8 mouse cellular contexts compared by ENCODE assay signal in the genomic region with DNA sequence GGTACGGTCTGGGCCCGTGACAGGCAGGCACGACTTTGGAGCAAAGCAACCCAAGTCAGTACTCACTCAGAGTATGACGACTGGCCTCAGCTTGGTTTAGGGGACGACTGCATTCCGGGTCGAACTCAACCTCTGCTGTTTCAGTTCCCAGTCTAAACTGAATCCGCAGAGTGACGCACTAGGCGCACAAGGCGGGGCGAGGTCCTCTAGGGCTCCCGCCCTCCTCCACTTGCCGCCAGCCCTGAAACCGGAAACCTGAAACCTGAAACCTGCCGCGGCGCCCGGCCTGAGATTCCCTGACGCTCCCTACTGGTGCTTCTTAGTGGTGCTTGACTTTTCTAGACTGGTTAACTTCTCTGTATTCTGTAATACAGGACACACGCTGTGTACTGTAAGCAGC. TPM values are rescaled to one million over a fixed set of nuclear protein-coding genes. Genes with fewer than 3 reads are reported as not detected.
DNase-seq lines count a peak whose midpoint lies in the region; ATAC-seq and TF ChIP-seq lines count a peak whose summit lies in the region.

No protein-coding gene starts in this region.

- peak; percentile 84 for TF ChIP-seq CTCF in liver, embryonic 14.5 days (IDR thresholded peaks at IDR 0.05; ENCODE audit: low read depth)
- TF ChIP-seq CTCF in stomach, postnatal 0 days (IDR thresholded peaks at IDR 0.05; ENCODE audit: low read depth): peak; percentile 79

- H3K4me1 ChIP-seq in forebrain, embryonic 10.5 days: peaks cover 8% of the 10 kb centered on the region
- H3K4me1 ChIP-seq in heart, embryonic 15.5 days (replicated peaks): peaks cover 3% of the 10 kb centered on the region; the same call in 1 of the 2 replicates
- peaks cover 6 to 10% of the 10 kb centered on the region in 2 experiments; a peak in 3 of 4 replicates for H3K4me1 ChIP-seq in liver, embryonic 14.5 days (replicated peaks; ENCODE audit: control insufficient read depth in 2 of 2, insufficient read depth in 2 of 2, low read length in 1 of 2)
- H3K4me1 ChIP-seq in neural tube, embryonic 11.5 days (ENCODE audit: control insufficient read depth, insufficient read depth, low read length): no peaks in the 10 kb centered on the region
- no peaks in the 10 kb centered on the region for H3K4me1 ChIP-seq in stomach, postnatal 0 days (replicated peaks; ENCODE audit: control insufficient read depth, insufficient read depth)

- H3K4me2 ChIP-seq in heart, embryonic 15.5 days: peak overlapping the region; percentile 76
- peak overlapping the region; percentile 80 for H3K4me2 ChIP-seq in liver, embryonic 14.5 days (ENCODE audit: low read depth)
- H3K4me2 ChIP-seq in neural tube, embryonic 11.5 days (ENCODE audit: low read depth): peak overlapping the region; percentile 66
- peak overlapping the region; percentile 71 for H3K4me2 ChIP-seq in stomach, postnatal 0 days (replicated peaks; ENCODE audit: low read depth)

- DNase-seq in CD8-positive naive resting alpha-beta T cell, adult 2 months (ENCODE audit: low read depth in 2 of 2, low spot score in 2 of 2): peak; percentile 96
- peak; percentile 88 for DNase-seq in c-Kit-positive CD71-negative TER-119-negative erythroid progenitor cells, embryonic 14.5 days (ENCODE audit: low read depth)
- peak; percentile 92 for DNase-seq in forebrain, embryonic 10.5 days (ENCODE audit: extremely low spot score, low spot score)
- DNase-seq in kidney, postnatal 25 days: peak; percentile 94 to 96
- DNase-seq in liver, embryonic 14.5 days (ENCODE audit: low read depth in 3 of 3, low spot score in 3 of 3): peak; percentile 86 to 92 (median 87)
- peak; percentile 91 for DNase-seq in neural tube, embryonic 11.5 days (ENCODE audit: low spot score)
- DNase-seq in stomach, postnatal 0 days (ENCODE audit: low spot score): peak; percentile 96

- peak overlapping the region; percentile 57 for H3K4me3 ChIP-seq in forebrain, embryonic 10.5 days
- peak overlapping the region; percentile 66 for H3K4me3 ChIP-seq in heart, embryonic 15.5 days
- peak overlapping the region; percentile 73 to 96 for H3K4me3 ChIP-seq in liver, embryonic 14.5 days (ENCODE audit: insufficient read depth in 1 of 2, low read depth in 2 of 2, low read length in 2 of 2)
- peak overlapping the region; percentile 40 for H3K4me3 ChIP-seq in neural tube, embryonic 11.5 days (ENCODE audit: low read depth, low read length)
- H3K4me3 ChIP-seq in stomach, postnatal 0 days (ENCODE audit: low read depth, low read length): peak overlapping the region; percentile 53

- peak; percentile 99 for ATAC-seq in heart, embryonic 15.5 days (replicated peaks; ENCODE audit: insufficient number of reproducible peaks, insufficient read depth, low FRiP score, low read depth)
- ATAC-seq in liver, embryonic 14.5 days (ENCODE audit: insufficient read depth): peak; percentile 98
- ATAC-seq in neural tube, embryonic 11.5 days (ENCODE audit: insufficient read depth, low FRiP score, low TSS enrichment): peak; percentile 93
- ATAC-seq in stomach, postnatal 0 days (ENCODE audit: low FRiP score, low TSS enrichment): peak; percentile 99

- H3K36me3 ChIP-seq in forebrain, embryonic 10.5 days (replicated peaks): no peaks in the 10 kb centered on the region
- H3K36me3 ChIP-seq in heart, embryonic 15.5 days: no peaks in the 10 kb centered on the region
- H3K36me3 ChIP-seq in liver, embryonic 14.5 days (replicated peaks; ENCODE audit: control insufficient read depth, insufficient read depth, low read depth): no peaks in the 10 kb centered on the region
- H3K36me3 ChIP-seq in neural tube, embryonic 11.5 days (ENCODE audit: control insufficient read depth, insufficient read depth, low read length): no peaks in the 10 kb centered on the region
- H3K36me3 ChIP-seq in stomach, postnatal 0 days (ENCODE audit: control insufficient read depth, insufficient read depth, low read length): no peaks in the 10 kb centered on the region

- TF ChIP-seq EP300 in liver, embryonic 14.5 days (IDR thresholded peaks at IDR 0.05; ENCODE audit: low read depth): peak; percentile 25; the same call in 1 of the 2 replicates
- TF ChIP-seq EP300 in stomach, postnatal 0 days (optimal IDR thresholded peaks at IDR 0.05): no peak

- H3K9me3 ChIP-seq in forebrain, embryonic 10.5 days: no peaks in the 10 kb centered on the region
- H3K9me3 ChIP-seq in heart, embryonic 15.5 days (replicated peaks): no peaks in the 10 kb centered on the region
- no peaks in the 10 kb centered on the region for H3K9me3 ChIP-seq in liver, embryonic 14.5 days (ENCODE audit: control insufficient read depth, low read length)
- H3K9me3 ChIP-seq in neural tube, embryonic 11.5 days (ENCODE audit: control insufficient read depth, low read length): no peaks in the 10 kb centered on the region
- H3K9me3 ChIP-seq in stomach, postnatal 0 days (ENCODE audit: control insufficient read depth, low read length): no peaks in the 10 kb centered on the region

- no peaks in the 10 kb centered on the region for H3K27me3 ChIP-seq in forebrain, embryonic 10.5 days (ENCODE audit: poor library complexity, severe bottlenecking)
- no peaks in the 10 kb centered on the region for H3K27me3 ChIP-seq in heart, embryonic 15.5 days
- H3K27me3 ChIP-seq in liver, embryonic 14.5 days (ENCODE audit: control insufficient read depth, insufficient read depth, low read length): no peaks in the 10 kb centered on the region
- H3K27me3 ChIP-seq in neural tube, embryonic 11.5 days (ENCODE audit: control insufficient read depth, insufficient read depth, low read length): no peaks in the 10 kb centered on the region
- H3K27me3 ChIP-seq in stomach, postnatal 0 days (ENCODE audit: control insufficient read depth, insufficient read depth, low read length): no peaks in the 10 kb centered on the region

- peak overlapping the region; percentile 82 for H3K27ac ChIP-seq in forebrain, embryonic 10.5 days
- H3K27ac ChIP-seq in heart, embryonic 15.5 days: peak overlapping the region; percentile 96
- peak overlapping the region; percentile 95 for H3K27ac ChIP-seq in liver, embryonic 14.5 days
- no peak overlapping the region for H3K27ac ChIP-seq in neural tube, embryonic 11.5 days (ENCODE audit: low read depth, low read length)
- peak overlapping the region; percentile 98 for H3K27ac ChIP-seq in stomach, postnatal 0 days (replicated peaks)

- WGBS in forebrain, embryonic 10.5 days: 1% methylated on average over 21 of the region's 21 CpGs
- under 1% methylated on average over 21 of the region's 21 CpGs for WGBS in heart, embryonic 15.5 days
- WGBS in liver, embryonic 14.5 days (ENCODE audit: insufficient replicate concordance): 0% methylated on average over 21 of the region's 21 CpGs
- 0% methylated on average over 21 of the region's 21 CpGs for WGBS in neural tube, embryonic 11.5 days
- WGBS in stomach, postnatal 0 days: under 1% methylated on average over 21 of the region's 21 CpGs

- peak overlapping the region; percentile 64 for H3K9ac ChIP-seq in heart, embryonic 15.5 days
- peak overlapping the region; percentile 80 for H3K9ac ChIP-seq in liver, embryonic 14.5 days (replicated peaks)
- peak overlapping the region; percentile 49 for H3K9ac ChIP-seq in neural tube, embryonic 11.5 days (ENCODE audit: low read length)
- peak overlapping the region; percentile 79 for H3K9ac ChIP-seq in stomach, postnatal 0 days (ENCODE audit: low read length)

RNA-seq across cellular contexts. Expression of gene Cast, which starts 38.1 kb away (rescaled TPM):
- 14.1 and 17.1 TPM in 2 replicates for polyA plus RNA-seq in forebrain, embryonic 10.5 days (2016; fragmentation: Nextera tagmentation; extraction: Ambion mirVana)
- polyA plus RNA-seq in heart, embryonic 15.5 days (2015; fragmentation: Nextera tagmentation; extraction: Ambion mirVana): 52.9 and 55.0 TPM in 2 replicates
- polyA plus RNA-seq in liver, embryonic 14.5 days (2012; rRNA removed): 7.7 and 15.6 TPM in 2 replicates
- 35.1 and 35.5 TPM in 2 replicates for polyA plus RNA-seq in liver, embryonic 14.5 days (2014; fragmentation: Nextera tagmentation; extraction: Ambion mirVana)
- 19.2 and 19.6 TPM in 2 replicates for polyA plus RNA-seq in neural tube, embryonic 11.5 days (2014; fragmentation: Nextera tagmentation; extraction: Ambion mirVana)
- 66.5 and 68.9 TPM in 2 replicates for polyA plus RNA-seq in stomach, postnatal 0 days (2015; fragmentation: Nextera tagmentation; extraction: Ambion mirVana)
